Mouse (Mus musculus) adrenal gland, adult 18-20 months (tissue): Measurements from ENCODE around the gene Tbc1d20. TPM values are rescaled to one million over a fixed set of nuclear protein-coding genes. Genes with fewer than 3 reads are reported as not detected.
A peak's percentile ranks its signal among the peaks of the same experiment; 100 is the strongest.

Experiments used
- DNase-seq, 2 experiments: peaks; one replicate each; pipeline ENCODE4 v3.0.0; 2021 to 2022; ENCODE audit warnings: low spot score in 2 of 2
- total RNA-seq, 2 experiments: library from RNA; stranded (reverse); gene quantifications; 1 replicate in 1 of 2; 2 replicates in 1 of 2; pipeline ENCODE4 v1.2.3; 2021

Gene Tbc1d20
- total RNA-seq, 2 experiments from 2014 or later: 144 to 147 TPM

DNA sequence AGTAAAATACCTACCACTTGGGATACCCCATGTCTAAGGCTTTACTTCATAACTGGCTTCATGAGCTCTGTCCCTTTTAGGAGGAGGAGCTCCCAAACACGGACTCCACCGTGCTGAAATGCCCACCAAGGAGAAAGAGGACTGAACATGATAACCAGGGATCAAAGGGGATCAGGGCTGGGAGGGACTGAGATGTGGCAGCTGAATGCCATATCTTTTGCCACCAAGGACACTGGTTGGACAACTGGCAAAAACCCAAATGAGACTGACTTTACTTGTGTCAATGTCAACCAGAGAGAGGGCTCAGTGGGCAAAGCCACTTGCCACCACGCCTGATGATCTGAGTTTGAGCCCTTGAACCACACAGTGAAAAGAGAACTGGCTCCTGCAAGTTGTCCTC lies 31.2 kb downstream of the Tbc1d20 start:
- no peak for DNase-seq

DNA sequence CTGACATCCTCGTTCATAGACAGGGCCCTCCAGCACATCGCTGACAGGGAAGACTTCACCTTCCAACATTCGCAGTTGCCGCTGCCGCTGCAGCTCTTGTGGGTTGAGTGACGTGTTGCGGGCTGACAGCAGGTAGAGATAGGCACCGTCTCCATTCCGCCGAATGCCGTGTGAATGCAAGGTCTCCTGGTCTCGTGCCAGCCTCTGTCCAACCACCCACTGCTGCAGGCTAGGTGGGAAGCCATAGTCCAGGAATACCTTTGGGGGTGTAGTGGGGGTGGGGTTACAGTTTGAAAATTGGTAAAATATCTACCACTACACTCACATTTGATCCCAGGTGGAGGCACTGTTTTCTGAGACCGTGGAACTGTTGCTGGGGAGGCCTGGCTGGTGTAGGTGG lies 32.5 kb downstream of the Tbc1d20 start:
- DNase-seq: no peak

DNA sequence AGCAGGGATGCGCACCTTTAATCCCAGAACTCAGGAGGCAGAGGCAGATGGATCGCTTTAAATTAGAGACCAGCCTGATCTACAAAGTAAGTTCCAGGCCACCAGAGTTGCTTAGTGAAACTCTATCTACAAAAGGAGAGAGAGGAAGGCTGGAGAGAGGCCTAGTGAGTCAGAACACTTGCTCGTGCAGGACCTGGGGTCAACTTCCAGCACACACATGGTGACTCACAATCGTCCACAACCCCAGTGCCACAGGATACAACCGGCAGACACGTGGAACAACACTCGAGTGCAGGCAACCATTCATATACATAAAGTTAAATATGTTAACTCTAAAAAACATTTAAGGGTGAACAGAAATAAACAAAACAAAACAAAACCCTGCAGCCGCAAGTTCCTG lies 33.0 kb downstream of the Tbc1d20 start:
- no peak for DNase-seq

DNA sequence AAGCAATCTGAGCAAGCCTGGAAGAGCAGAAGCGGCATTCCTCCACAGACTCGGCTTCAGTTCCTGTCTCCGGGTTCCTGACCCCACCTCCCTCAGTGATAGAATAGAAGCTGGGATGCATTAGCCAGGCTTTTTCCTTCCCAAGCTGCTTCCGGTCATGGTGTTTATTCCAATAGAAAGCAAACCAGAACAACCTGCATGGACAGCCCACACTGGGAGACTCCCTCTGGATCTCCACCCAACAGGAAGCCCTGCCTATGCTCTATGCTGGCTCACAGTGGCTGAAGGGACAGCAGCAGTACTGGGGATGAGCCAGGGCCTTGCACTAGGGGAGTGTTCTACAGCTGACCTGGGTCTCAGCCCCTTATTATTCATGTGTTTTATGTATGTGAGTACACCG lies 34.4 kb downstream of the Tbc1d20 start:
- DNase-seq: no peak

DNA sequence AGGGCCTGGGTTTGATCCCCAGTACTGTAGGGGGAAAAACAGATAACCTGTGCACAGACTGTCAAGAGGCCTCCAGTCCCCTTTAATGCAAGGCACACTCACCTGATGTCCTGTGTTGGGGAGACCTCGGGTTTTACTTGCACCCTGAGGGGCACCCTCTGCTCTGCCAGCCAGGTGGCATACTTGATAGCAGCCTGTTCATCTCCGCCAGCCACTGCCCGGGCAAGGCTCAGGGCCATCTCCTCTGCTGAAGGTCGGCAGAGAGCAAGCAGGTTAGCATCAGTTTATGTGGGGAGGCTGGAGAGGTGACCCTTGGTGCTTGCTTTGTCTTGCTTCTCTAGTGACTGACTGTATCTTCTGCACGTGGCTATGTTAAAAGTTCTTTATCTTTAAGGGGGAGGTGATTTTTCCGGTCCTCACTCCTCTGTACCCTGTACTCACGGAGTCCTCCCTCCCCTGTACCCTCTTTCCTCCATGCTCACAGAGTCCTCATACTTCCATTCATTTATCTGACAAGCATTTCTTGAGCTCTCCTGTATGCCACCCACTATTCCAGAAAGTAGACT lies 37.3 kb downstream of the Tbc1d20 start:
- no peak for DNase-seq

DNA sequence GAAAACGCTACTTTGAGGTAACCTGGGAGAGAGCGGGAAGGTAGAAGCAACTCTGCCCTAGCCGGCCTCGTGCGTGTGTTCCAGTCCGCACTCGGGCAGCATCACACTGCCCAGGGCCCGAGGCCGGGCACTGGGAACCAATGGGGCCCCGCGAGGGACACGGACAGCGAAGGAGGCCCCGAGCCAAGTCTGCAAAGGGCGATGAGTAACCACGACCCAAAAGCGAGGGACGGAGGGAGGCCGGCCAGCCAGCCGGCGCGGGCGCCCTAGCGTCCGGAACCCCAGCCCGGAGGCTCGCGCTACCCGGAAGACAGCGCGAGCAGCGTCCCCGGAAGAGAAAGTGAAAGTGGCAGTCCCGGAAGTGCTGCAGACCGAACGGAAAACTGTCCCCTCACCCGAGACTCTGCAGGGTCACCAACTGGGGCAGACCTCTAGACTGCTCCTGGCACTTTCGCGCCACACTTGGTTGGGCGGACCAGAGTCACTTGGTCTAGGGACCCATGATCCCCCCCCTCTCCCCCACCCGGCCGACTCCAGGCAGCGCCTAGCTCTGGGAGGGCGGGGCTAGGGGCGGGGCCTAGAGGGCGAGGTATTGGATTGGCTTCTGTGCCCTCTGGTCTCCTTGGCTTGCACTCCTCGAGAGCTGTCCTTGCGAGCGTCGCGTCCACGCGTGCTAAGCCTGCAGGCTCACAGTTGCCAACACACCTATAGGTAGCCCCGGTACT lies 38.6 kb downstream of the Tbc1d20 start, which contains the start of gene Rbck1:
TSS of gene Rbck1 (minus strand) at position 553 of the 725 bp plus-strand sequence.
- DNase-seq: peak; percentile 77 to 83

DNA sequence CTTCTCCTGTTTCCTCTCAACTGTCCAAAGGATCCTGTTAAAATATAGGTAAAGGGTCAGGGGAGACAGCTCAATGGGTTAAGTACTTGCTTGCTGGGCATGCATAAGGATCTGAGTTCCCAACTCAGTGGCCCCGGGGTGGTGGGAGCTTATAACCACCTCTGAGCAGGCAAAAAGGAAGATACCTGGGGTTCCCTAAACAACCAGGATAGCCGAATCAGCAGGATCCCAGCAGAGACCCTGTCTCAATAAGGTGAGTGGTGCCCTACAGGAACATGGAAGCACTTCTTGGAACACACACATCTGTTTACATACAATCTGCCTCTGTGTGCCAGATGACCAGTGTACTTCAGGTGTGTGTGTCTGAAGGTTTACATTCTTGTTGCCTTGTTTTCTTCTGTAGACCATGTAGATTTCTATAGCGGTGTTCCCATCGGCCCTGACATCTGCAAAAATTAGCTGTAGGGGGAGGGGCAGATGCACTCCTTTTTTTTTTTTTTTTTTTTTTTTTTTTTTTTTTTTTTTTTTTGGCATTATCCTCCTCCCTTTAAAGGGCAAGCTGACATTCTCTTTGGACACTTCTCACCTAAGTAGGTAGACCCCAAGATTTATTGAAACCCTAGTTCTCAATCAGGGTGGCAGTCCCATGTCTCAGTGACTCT lies 39.8 kb downstream of the Tbc1d20 start:
- DNase-seq: no peak

DNA sequence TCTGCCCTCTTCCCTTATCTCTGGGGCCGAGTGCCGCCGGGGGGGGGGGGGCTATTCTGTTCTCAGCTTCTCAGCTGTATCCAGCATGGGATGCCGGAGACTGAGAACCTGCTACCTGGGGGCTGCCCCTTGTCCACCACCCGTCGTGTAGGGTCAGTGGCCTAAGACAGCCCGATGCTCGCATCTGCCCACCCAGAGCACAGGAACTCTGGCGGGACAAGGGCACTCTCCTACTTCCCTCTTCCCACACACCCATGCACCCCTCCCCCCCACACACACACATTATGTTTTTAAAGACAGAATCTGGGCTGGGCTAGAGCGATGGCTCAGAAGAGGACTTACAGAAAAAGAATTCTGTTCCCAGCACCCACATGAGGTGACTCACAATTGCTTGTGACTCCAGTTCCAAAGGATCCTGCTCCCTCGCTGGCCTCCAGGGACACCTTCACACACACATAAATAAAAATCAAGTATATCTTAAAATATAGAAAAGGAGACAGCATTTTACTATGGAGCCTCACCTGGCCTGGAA lies 41.7 kb downstream of the Tbc1d20 start:
- no peak for DNase-seq

DNA sequence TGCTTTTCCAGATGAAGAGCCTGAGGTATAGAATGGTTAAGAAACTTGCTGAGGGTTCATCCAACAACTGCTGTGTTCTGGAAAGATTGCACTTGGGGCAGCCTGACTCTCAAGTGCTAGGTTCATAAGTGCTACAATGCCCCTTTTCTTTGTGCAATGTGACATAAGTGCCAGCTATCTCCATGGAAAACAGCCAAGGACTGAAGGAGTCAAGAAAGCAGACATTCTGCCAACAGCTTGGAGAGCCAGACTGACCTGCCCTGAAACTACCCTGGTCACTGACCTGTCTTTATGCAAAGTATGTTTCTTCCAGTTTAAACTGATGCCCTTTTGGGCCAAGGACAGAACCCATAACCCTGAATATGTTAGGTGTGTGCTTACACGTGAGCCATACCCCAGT lies 43.2 kb downstream of the Tbc1d20 start:
- DNase-seq: no peak

DNA sequence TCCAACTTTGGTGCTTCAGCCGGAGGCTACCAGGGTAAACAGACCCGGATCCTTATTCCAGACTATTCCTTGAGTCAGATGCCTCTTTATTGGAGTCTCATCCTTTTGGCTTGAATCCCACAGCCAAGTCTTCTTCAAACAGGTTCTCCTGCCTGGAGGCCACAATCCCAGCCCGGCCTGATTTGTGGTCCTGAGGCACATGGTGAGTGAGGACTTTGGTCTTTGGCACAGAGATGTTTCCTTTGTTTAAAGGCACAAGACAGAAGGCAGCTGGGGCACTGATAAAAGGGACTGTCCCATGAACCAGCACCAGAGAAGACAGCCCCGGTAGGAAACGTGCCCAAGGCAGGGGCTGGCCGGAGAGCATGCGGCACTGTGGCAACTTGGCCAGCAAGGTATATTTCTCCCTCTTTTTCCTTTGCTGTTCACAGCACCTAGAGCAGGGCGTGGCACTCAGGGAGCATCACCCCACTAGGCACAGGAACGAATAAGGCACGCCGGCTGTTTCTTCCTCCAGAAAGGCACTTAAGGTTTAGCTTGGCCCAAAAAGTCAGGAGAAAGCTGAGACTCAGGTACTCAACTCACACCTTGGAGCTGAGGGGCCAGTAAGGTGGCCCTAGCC lies 44.1 kb downstream of the Tbc1d20 start:
- DNase-seq: no peak

DNA sequence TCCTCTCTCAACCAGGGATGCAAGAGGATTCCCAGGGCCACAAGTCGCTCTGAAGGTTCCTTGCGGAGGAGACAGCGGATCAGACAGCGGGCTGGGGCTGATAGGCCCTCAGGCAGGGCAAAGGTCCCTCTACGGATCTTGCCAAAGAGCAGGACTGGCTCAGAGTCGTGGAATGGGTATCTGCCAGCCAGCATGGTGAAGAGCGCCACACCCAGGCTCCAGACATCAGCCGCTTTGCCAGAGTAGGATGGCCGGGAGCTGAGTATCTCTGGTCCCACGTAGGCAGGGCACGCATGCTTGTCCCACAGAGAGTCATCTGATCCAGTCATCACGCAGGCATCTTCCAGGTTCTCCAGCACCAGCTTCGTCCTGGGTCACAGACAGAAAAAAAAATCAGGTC lies 44.7 kb downstream of the Tbc1d20 start:
- DNase-seq: no peak

DNA sequence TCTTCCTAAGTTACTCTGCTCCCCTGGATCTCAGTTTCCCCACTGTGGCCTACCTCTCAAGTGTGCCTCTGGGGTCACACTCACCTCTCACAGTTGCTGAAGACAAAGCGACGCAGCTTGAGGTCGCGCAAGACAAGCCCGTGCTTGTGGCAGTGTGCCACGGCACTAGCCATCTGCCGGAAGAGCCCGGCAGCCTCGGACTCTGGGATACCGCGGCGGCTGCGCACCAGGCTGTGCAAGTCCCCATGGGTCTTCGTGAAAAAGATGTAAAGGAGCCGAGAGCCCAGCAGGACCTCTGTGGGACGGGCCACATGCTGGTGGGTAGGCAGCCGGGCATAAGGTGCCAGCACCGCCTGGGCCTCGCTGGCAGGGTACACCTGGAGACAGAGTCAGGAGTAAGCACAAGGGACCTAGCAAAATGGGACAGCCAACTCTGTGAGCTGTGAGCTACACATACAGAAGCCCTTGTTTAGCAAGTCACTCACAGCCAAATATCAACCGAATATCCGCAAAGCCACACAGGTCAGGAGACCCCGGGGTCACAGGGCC lies 46.1 kb downstream of the Tbc1d20 start:
- no peak for DNase-seq

DNA sequence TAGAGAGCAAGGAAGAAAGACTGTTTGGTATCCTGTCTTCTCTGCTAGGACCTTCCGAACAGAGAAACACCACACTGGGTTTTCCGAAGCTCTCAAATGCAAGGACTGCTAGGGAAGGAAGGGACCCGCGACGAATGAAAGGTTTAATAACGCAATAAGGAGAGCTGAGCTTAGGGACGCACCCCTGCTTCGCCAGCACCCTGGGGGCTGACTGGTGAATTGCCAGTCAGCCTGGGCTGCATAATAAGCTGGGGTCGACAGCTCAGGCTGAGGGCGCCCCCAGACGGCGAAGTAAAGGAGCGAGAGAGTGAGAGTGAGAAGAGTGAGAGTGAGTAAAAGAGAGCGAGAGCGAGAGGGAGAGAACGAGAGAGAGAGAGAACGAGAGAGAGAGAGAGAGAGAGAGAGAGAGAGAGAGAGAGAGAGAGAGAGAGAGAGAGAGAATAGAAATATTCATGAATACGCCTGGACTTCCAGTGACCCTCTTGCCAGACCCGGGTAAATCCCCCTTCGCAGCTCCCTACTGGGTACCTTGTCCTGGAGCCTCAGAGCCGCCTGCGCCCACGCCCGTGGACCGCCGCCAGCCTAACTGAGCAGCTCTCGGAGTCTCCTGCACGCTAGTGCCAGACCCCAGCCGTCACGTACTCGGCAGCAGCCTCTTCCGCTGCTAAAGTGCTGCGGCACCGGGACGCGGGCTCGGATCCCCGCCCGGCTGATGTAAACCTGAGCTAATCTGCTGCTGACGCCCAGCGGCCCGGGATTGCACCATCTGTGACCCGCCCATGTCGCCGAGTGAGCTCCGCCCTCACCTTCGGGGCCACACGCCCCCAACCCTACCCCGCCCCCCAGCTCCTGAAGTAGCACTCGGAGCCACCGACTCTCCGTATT lies 49.9 kb downstream of the Tbc1d20 start, which contains the start of gene Trib3:
TSS of gene Trib3 (minus strand) at position 704 of the 885 bp plus-strand sequence.
- peak; percentile 73 to 79 for DNase-seq

DNA sequence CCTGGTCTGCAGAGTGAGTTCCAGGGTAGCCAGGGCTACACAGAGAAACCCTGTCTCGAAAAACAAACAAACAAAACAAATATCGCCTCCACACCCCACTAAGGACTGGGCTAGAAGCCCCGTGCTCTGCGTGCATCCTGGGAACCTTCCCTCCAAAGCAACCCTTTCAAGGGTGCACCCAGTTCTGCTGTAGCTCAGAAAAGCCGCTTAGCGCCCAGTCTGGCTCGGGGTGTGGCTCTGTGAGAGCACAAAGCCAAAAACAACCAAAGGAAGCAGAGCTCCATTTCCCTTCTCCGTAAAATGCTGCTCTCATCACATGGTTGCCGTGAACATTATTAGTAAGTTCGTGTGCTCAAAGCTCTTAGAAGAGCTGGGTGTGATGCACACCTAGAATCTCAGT lies 50.7 kb downstream of the Tbc1d20 start:
- no peak for DNase-seq

DNA sequence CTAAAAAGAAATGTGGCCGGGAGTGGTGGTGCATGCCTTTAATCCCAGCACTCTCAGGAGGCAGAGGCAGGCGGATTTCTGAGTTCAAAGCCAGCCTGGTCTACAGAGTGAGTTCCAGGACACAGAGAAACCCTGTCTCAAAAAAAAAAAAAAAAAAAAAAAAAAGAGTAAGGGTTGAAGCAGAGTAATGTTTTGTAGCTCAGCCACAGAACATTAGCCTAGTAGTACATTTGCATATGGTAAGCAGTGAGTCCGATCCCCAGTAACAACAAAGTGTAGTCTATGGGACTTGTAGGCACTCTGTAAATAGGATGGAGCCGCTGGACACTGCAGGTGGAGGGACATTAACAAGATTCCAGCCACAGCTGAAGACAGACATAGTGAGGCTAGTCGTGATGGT lies 51.3 kb downstream of the Tbc1d20 start:
- DNase-seq: no peak

DNA sequence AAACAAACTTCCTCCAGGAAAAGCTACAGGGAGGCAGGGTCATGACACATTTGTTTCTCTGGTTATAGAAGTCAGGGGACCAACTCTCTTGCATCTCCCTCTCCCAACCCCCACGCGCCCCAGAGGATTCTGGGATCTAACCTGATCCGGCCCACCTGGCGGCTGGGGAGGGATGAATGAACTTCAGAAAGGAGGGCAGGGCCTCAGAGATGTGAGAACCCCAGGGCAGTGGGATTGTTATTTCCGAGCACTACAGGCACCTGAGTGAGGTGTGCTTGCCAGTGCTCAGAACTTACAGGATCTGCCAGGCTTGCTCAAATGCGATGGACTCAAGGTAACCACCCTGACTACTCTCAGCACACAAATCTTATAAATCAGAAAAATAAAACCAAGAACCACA lies 51.8 kb downstream of the Tbc1d20 start:
- DNase-seq: no peak

DNA sequence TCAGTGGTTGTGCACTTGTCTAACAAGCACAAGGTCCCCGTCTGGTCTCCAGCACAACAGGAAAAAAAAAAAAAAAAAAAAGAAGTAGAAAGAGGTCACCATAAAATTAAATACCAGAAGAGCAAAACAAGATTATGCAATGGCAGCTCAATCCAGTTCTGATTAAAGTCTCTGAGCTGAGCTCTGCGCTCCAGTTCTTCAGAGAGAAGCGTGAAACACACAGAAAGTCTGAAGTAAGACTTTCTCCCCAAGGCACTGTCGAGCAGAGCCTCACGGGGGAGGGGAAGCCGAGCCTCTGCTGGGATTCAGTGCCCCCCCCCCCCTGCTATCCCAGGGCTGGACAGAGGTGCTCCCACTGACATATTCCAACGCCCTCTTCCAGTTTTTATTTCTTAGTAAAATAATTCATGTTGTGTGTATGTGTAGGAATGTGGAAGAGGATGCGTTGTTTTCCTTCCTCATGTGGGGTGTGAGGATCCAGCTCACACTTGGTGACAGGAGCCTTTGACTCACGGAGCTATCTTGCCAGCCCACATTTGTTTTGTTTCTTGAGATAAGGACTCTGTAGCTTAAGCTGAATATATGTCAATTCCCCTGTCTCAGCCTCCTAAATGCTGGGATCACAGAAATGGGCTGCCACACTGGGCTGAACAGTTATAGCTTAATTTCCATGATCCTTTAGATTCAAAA lies 53.3 kb downstream of the Tbc1d20 start:
- DNase-seq: no peak

DNA sequence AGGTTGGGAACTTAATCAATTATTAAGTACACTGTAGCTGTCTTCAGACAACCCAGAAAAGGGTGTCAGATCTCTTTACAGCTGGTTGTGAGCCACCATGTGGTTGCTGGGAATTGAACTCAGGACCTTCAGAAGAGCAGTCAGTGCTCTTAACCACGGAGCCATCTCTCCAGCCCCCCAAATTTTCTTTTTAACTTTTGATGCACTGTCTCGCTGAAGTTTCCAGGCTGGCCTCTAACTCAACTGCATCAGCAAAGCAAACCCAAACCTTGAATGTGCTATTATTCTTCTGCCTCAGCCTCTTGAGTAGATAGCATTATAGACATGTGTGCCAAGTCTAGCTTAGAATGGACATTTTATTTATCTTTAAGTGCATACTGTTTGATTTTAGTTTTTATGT lies 54.1 kb downstream of the Tbc1d20 start:
- no peak for DNase-seq

DNA sequence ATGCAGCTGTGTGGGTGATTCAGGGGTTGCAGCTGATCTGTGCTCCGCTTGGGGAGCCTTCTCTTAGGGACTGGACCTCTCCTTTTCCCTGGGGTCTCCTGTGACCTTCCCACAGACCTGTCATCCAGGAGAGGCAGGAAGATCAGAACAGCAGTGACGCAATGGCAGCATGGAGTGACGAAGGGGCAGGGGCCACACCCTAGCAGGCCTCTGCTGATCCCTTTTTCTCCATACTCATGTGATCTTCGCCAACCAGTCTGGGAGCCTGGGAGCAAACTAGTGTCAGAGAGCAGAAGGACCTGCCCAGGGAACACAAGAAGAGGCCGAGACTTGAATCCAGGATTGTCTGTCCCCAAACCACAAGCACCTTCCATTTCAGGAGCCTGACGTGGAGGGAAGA lies 55.6 kb downstream of the Tbc1d20 start:
- no peak for DNase-seq
